Mouse (Mus musculus) limb, embryonic 12.5 days (tissue): Measurements from ENCODE around the gene Epb41l4b. TPM values are rescaled to one million over a fixed set of nuclear protein-coding genes. Genes with fewer than 3 reads are reported as not detected.
A peak's percentile ranks its signal among the peaks of the same experiment; 100 is the strongest.

Experiments used
- ATAC-seq: fragments of 200-750 bp; cut with Nextera tagmentation; 2 replicates; pipeline ENCODE4 v1.8.0; 2017; ENCODE audit warnings: low read depth, moderate TSS enrichment; ENCODE audit not compliant: insufficient number of reproducible peaks, insufficient read depth, low FRiP score, low TSS enrichment
- H3K27ac ChIP-seq: fragments of 300-500 bp; sonication (generic); 2 replicates; pipeline ENCODE4 v1.5.1; 2016; ENCODE audit warnings: mild to moderate bottlenecking, moderate library complexity
- H3K27me3 ChIP-seq: fragments of 300-500 bp; sonication (generic); 2 replicates; pipeline ENCODE4 v1.6.1; 2016; ENCODE audit warnings: mild to moderate bottlenecking, moderate library complexity
- H3K36me3 ChIP-seq: fragments of 300-500 bp; sonication (generic); 2 replicates; pipeline ENCODE4 v1.6.1; 2016; ENCODE audit warnings: mild to moderate bottlenecking, moderate library complexity
- H3K4me1 ChIP-seq: fragments of 300-500 bp; sonication (generic); replicated peaks from 2 replicates; pipeline ENCODE4 v1.6.1; 2016
- H3K4me2 ChIP-seq: fragments of 300-500 bp; sonication (generic); 2 replicates; pipeline ENCODE4 v1.6.1; 2016; ENCODE audit warnings: mild to moderate bottlenecking, moderate library complexity
- H3K4me3 ChIP-seq: fragments of 300-500 bp; sonication (generic); replicated peaks from 2 replicates; pipeline ENCODE4 v1.5.1; 2016; ENCODE audit warnings: mild to moderate bottlenecking
- H3K9ac ChIP-seq: fragments of 300-500 bp; sonication (generic); replicated peaks from 2 replicates; pipeline ENCODE4 v1.6.1; 2016; ENCODE audit warnings: mild to moderate bottlenecking, moderate library complexity
- H3K9me3 ChIP-seq: fragments of 300-500 bp; sonication (generic); 2 replicates; pipeline ENCODE4 v1.6.1; 2016; ENCODE audit warnings: mild to moderate bottlenecking, moderate library complexity
- WGBS: fragments of 180-500 bp; shearing (Covaris S2); methylation state at CpG from one replicate; pipeline ENCODE4 v1.1.7; 2016; 5-methylcytosine and 5-hydroxymethylcytosine counted together
- polyA plus RNA-seq: library from polyadenylated mRNA; unstranded; fragments of >200 nt; fragmentation: Nextera tagmentation; extraction: Ambion mirVana; gene quantifications from 2 replicates; pipeline ENCODE4 v1.2.1, GENCODE M21; 2016

Epb41l4b gene
- polyA plus RNA-seq, result 2.2 and 2.4 TPM in 2 replicates

GRCm38 (mm10) chr4:57143026-57143937 is at the start of gene Epb41l4b:
TSS of gene Epb41l4b (minus strand) at chr4:57143437.
- ATAC-seq, result peak; percentile 71
- Histone ChIP-seq H3K9me3 (no peaks in the 10 kb centered on the region), H3K36me3 (no peaks in the 10 kb centered on the region), H3K9ac (peak within 1 kb of the TSS; percentile 77), H3K4me1 (peaks cover 32% of the 10 kb centered on the region), H3K27me3 (peaks cover 18% of the 10 kb centered on the region), H3K27ac (no peak within 1 kb of the TSS), H3K4me2 (peak within 1 kb of the TSS; percentile 88), H3K4me3 (peak within 1 kb of the TSS; percentile 72)
- WGBS, result under 1% methylated on average over 112 of the region's 142 CpGs

- H3K4me1 ChIP-seq, result no peaks in the 10 kb centered on the region
- no peak overlapping the region for H3K4me2 ChIP-seq
- H3K4me3 ChIP-seq, result no peak overlapping the region
- H3K36me3 ChIP-seq, result no peaks in the 10 kb centered on the region
- ATAC-seq, result no peak
- H3K27ac ChIP-seq, result no peak overlapping the region
- no peaks in the 10 kb centered on the region for H3K27me3 ChIP-seq
- 74% methylated on average over 9 of the region's 9 CpGs for WGBS
- no peak overlapping the region for H3K9ac ChIP-seq
- H3K9me3 ChIP-seq, result no peaks in the 10 kb centered on the region
Observed at GRCm38 (mm10) chr4:57191543-57192283, 48.5 kb upstream of the Epb41l4b start.

GRCm38 (mm10) chr4:57189881-57190280 is 46.6 kb upstream of the Epb41l4b start:
- Histone ChIP-seq H3K4me2 (no peak overlapping the region), H3K4me3 (no peak overlapping the region), H3K4me1 (0 out of 2 replicates have a peak, but pooled peaks cover 2% of the 10 kb centered on the region), H3K27me3 (no peaks in the 10 kb centered on the region), H3K9me3 (no peaks in the 10 kb centered on the region), H3K9ac (no peak overlapping the region), H3K36me3 (no peaks in the 10 kb centered on the region), H3K27ac (no peak overlapping the region)
- ATAC-seq, result no peak
- 85% methylated on average over 2 of the region's 2 CpGs for WGBS

GRCm38 (mm10) chr4:57186035-57186434 is 42.8 kb upstream of the Epb41l4b start:
- peaks cover 8% of the 10 kb centered on the region; the same call in 1 of the 2 replicates for H3K4me1 ChIP-seq
- no peak overlapping the region for H3K4me2 ChIP-seq
- no peaks in the 10 kb centered on the region for H3K27me3 ChIP-seq
- no peaks in the 10 kb centered on the region for H3K36me3 ChIP-seq
- no peak overlapping the region for H3K9ac ChIP-seq
- no peak overlapping the region for H3K27ac ChIP-seq
- H3K9me3 ChIP-seq, result no peaks in the 10 kb centered on the region
- 25% methylated on average over 6 of the region's 6 CpGs for WGBS
- no peak overlapping the region for H3K4me3 ChIP-seq
- no peak for ATAC-seq

- no peak for ATAC-seq
- Histone ChIP-seq H3K4me3 (no peak overlapping the region), H3K4me1 (peaks cover 8% of the 10 kb centered on the region; the same call in 1 of the 2 replicates), H3K27me3 (no peaks in the 10 kb centered on the region), H3K9me3 (no peaks in the 10 kb centered on the region), H3K27ac (no peak overlapping the region), H3K9ac (no peak overlapping the region), H3K4me2 (no peak overlapping the region), H3K36me3 (no peaks in the 10 kb centered on the region)
- WGBS, result 85% methylated on average over 8 of the region's 8 CpGs
Observed at GRCm38 (mm10) chr4:57185462-57185861, 42.2 kb upstream of the Epb41l4b start.

- Histone ChIP-seq H3K9ac (no peak overlapping the region), H3K4me1 (peaks cover 8% of the 10 kb centered on the region; the same call in 1 of the 2 replicates), H3K27me3 (no peaks in the 10 kb centered on the region), H3K36me3 (no peaks in the 10 kb centered on the region), H3K4me2 (no peak overlapping the region), H3K9me3 (no peaks in the 10 kb centered on the region), H3K27ac (no peak overlapping the region), H3K4me3 (no peak overlapping the region)
- WGBS, result 57% methylated on average over 4 of the region's 4 CpGs
- no peak for ATAC-seq
Observed at GRCm38 (mm10) chr4:57183493-57183892, 40.3 kb upstream of the Epb41l4b start.

GRCm38 (mm10) chr4:57181538-57181937 is 38.3 kb upstream of the Epb41l4b start:
- 65% methylated on average over 1 of the region's 1 CpGs for WGBS
- H3K27ac ChIP-seq, result no peak overlapping the region
- no peak overlapping the region for H3K9ac ChIP-seq
- H3K4me1 ChIP-seq, result peaks cover 8% of the 10 kb centered on the region; the same call in 1 of the 2 replicates
- no peak overlapping the region for H3K4me3 ChIP-seq
- no peaks in the 10 kb centered on the region for H3K36me3 ChIP-seq
- H3K4me2 ChIP-seq, result no peak overlapping the region
- H3K9me3 ChIP-seq, result no peaks in the 10 kb centered on the region
- ATAC-seq, result no peak
- H3K27me3 ChIP-seq, result no peaks in the 10 kb centered on the region

- Histone ChIP-seq H3K27me3 (no peaks in the 10 kb centered on the region), H3K4me3 (no peak overlapping the region), H3K4me1 (peaks cover 13% of the 10 kb centered on the region), H3K27ac (no peak overlapping the region), H3K36me3 (no peaks in the 10 kb centered on the region), H3K9ac (no peak overlapping the region), H3K9me3 (no peaks in the 10 kb centered on the region), H3K4me2 (no peak overlapping the region)
- 75% methylated on average over 4 of the region's 4 CpGs for WGBS
- ATAC-seq, result no peak
Observed at GRCm38 (mm10) chr4:57178881-57179280, 35.6 kb upstream of the Epb41l4b start.

GRCm38 (mm10) chr4:57175329-57175728 is 32.1 kb upstream of the Epb41l4b start:
- Histone ChIP-seq H3K9ac (no peak overlapping the region), H3K4me3 (no peak overlapping the region), H3K4me2 (no peak overlapping the region), H3K4me1 (peaks cover 15% of the 10 kb centered on the region), H3K27ac (no peak overlapping the region), H3K9me3 (no peaks in the 10 kb centered on the region), H3K36me3 (no peaks in the 10 kb centered on the region), H3K27me3 (no peaks in the 10 kb centered on the region)
- 66% methylated on average over 10 of the region's 10 CpGs for WGBS
- no peak for ATAC-seq

- Histone ChIP-seq H3K4me1 (peaks cover 22% of the 10 kb centered on the region), H3K27ac (no peak overlapping the region), H3K4me2 (no peak overlapping the region), H3K27me3 (no peaks in the 10 kb centered on the region), H3K9me3 (no peaks in the 10 kb centered on the region), H3K9ac (no peak overlapping the region), H3K36me3 (no peaks in the 10 kb centered on the region), H3K4me3 (no peak overlapping the region)
- WGBS, result 67% methylated on average over 8 of the region's 8 CpGs
- ATAC-seq, result no peak
Observed at GRCm38 (mm10) chr4:57172861-57173260, 29.6 kb upstream of the Epb41l4b start.

GRCm38 (mm10) chr4:57171817-57172216 is 28.6 kb upstream of the Epb41l4b start:
- 75% methylated on average over 5 of the region's 5 CpGs for WGBS
- no peak overlapping the region for H3K4me3 ChIP-seq
- no peaks in the 10 kb centered on the region for H3K27me3 ChIP-seq
- no peaks in the 10 kb centered on the region for H3K36me3 ChIP-seq
- H3K9ac ChIP-seq, result no peak overlapping the region
- H3K4me2 ChIP-seq, result no peak overlapping the region
- no peak overlapping the region for H3K27ac ChIP-seq
- no peaks in the 10 kb centered on the region for H3K9me3 ChIP-seq
- peaks cover 30% of the 10 kb centered on the region for H3K4me1 ChIP-seq
- no peak for ATAC-seq
